Mouse (Mus musculus) limb, embryonic 12.5 days (tissue): ENCODE results near the gene Kat2a. TPM values are rescaled to one million over a fixed set of nuclear protein-coding genes. Genes with fewer than 3 reads are reported as not detected.

ENCODE experiments used
- ATAC-seq: fragments of 200-750 bp; cut with Nextera tagmentation; 2 replicates; pipeline ENCODE4 v1.8.0; 2017; ENCODE audit warnings: low read depth, moderate TSS enrichment; ENCODE audit not compliant: insufficient number of reproducible peaks, insufficient read depth, low FRiP score, low TSS enrichment
- H3K27ac ChIP-seq: fragments of 300-500 bp; sonication (generic); 2 replicates; pipeline ENCODE4 v1.5.1; 2016; ENCODE audit warnings: mild to moderate bottlenecking, moderate library complexity
- H3K27me3 ChIP-seq: fragments of 300-500 bp; sonication (generic); 2 replicates; pipeline ENCODE4 v1.6.1; 2016; ENCODE audit warnings: mild to moderate bottlenecking, moderate library complexity
- H3K36me3 ChIP-seq: fragments of 300-500 bp; sonication (generic); 2 replicates; pipeline ENCODE4 v1.6.1; 2016; ENCODE audit warnings: mild to moderate bottlenecking, moderate library complexity
- H3K4me1 ChIP-seq: fragments of 300-500 bp; sonication (generic); replicated peaks from 2 replicates; pipeline ENCODE4 v1.6.1; 2016
- H3K4me2 ChIP-seq: fragments of 300-500 bp; sonication (generic); 2 replicates; pipeline ENCODE4 v1.6.1; 2016; ENCODE audit warnings: mild to moderate bottlenecking, moderate library complexity
- H3K4me3 ChIP-seq: fragments of 300-500 bp; sonication (generic); replicated peaks from 2 replicates; pipeline ENCODE4 v1.5.1; 2016; ENCODE audit warnings: mild to moderate bottlenecking
- H3K9ac ChIP-seq: fragments of 300-500 bp; sonication (generic); replicated peaks from 2 replicates; pipeline ENCODE4 v1.6.1; 2016; ENCODE audit warnings: mild to moderate bottlenecking, moderate library complexity
- H3K9me3 ChIP-seq: fragments of 300-500 bp; sonication (generic); 2 replicates; pipeline ENCODE4 v1.6.1; 2016; ENCODE audit warnings: mild to moderate bottlenecking, moderate library complexity
- WGBS: fragments of 180-500 bp; shearing (Covaris S2); methylation state at CpG from one replicate; pipeline ENCODE4 v1.1.7; 2016; 5-methylcytosine and 5-hydroxymethylcytosine counted together
- polyA plus RNA-seq: library from polyadenylated mRNA; unstranded; fragments of >200 nt; fragmentation: Nextera tagmentation; extraction: Ambion mirVana; gene quantifications from 2 replicates; pipeline ENCODE4 v1.2.1, GENCODE M21; 2016

Gene Kat2a
- polyA plus RNA-seq, 1 experiment from 2014 or later = 64.0 TPM

GRCm38 (mm10) chr11:100709201-100709810, 3.0 kb downstream of the Kat2a start:
- H3K9ac ChIP-seq = no peak overlapping the region; the same call in 1 of the 2 replicates
- 95% methylated on average over 9 of the region's 9 CpGs for WGBS
- H3K4me2 ChIP-seq = no peak overlapping the region
- H3K9me3 ChIP-seq = no peaks in the 10 kb centered on the region
- ATAC-seq = no peak
- H3K4me1 ChIP-seq = peaks cover 31% of the 10 kb centered on the region
- no peak overlapping the region for H3K4me3 ChIP-seq
- H3K27me3 ChIP-seq = no peaks in the 10 kb centered on the region
- H3K27ac ChIP-seq = no peak overlapping the region
- H3K36me3 ChIP-seq = peaks cover 63% of the 10 kb centered on the region

- WGBS = 90% methylated on average over 23 of the region's 23 CpGs
- no peaks in the 10 kb centered on the region for H3K9me3 ChIP-seq
- H3K27ac ChIP-seq = no peak overlapping the region
- no peak overlapping the region for H3K9ac ChIP-seq
- 0 out of 2 replicates have a peak, but pooled peaks cover 7% of the 10 kb centered on the region for H3K27me3 ChIP-seq
- no peak for ATAC-seq
- no peak overlapping the region for H3K4me3 ChIP-seq
- peaks cover 59% of the 10 kb centered on the region for H3K36me3 ChIP-seq
- no peak overlapping the region for H3K4me2 ChIP-seq
- H3K4me1 ChIP-seq = peaks cover 13% of the 10 kb centered on the region; the same call in 1 of the 2 replicates
Observed at GRCm38 (mm10) chr11:100705095-100705747, 7.0 kb downstream of the Kat2a start.

GRCm38 (mm10) chr11:100703851-100704531, 8.3 kb downstream of the Kat2a start, which contains the start of gene Dhx58:
TSS of gene Dhx58 (minus strand) at chr11:100704271.
- H3K4me1 ChIP-seq = peaks cover 13% of the 10 kb centered on the region; the same call in 1 of the 2 replicates
- no peak within 1 kb of the TSS for H3K4me3 ChIP-seq
- no peaks in the 10 kb centered on the region for H3K9me3 ChIP-seq
- H3K27me3 ChIP-seq = 0 out of 2 replicates have a peak, but pooled peaks cover 7% of the 10 kb centered on the region
- WGBS = 68% methylated on average over 7 of the region's 7 CpGs
- H3K4me2 ChIP-seq = no peak within 1 kb of the TSS
- no peak for ATAC-seq
- H3K27ac ChIP-seq = no peak within 1 kb of the TSS
- no peak within 1 kb of the TSS for H3K9ac ChIP-seq
- H3K36me3 ChIP-seq = peaks cover 48% of the 10 kb centered on the region

DNA sequence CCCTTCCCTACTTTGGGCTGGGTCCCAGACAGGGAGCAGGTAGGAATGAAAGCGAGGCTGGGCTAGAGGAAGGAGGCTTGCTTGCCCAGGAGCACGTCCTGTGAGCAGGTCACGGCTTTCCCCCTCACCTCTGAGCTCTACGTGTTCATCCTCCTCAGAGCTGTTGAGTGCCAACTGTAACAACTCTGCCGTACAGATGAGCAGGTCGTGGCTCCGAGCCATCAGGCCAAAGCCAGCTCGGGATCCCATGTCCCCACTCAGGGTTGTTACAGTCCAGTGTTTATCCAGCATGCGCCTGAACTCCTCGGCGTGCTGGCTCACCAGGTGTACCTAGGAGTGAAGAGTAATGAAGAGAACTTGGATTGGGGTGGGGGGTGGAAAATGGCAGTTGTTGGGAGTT, 8.9 kb downstream of the Kat2a start:
- Histone ChIP-seq H3K27ac (no peak overlapping the region), H3K9me3 (no peaks in the 10 kb centered on the region), H3K36me3 (peaks cover 42% of the 10 kb centered on the region), H3K4me3 (no peak overlapping the region), H3K4me2 (no peak overlapping the region), H3K9ac (no peak overlapping the region), H3K4me1 (peaks cover 13% of the 10 kb centered on the region; the same call in 1 of the 2 replicates), H3K27me3 (0 out of 2 replicates have a peak, but pooled peaks cover 7% of the 10 kb centered on the region)
- no peak for ATAC-seq
- WGBS = 71% methylated on average over 11 of the region's 11 CpGs

- Histone ChIP-seq H3K4me2 (peak overlapping the region; percentile 43), H3K27me3 (0 out of 2 replicates have a peak, but pooled peaks cover 7% of the 10 kb centered on the region), H3K9ac (no peak overlapping the region), H3K9me3 (no peaks in the 10 kb centered on the region), H3K4me3 (0 out of 2 replicates have a peak overlapping the region, but pooled peaks have one; percentile 12), H3K27ac (no peak overlapping the region), H3K4me1 (peaks cover 13% of the 10 kb centered on the region; the same call in 1 of the 2 replicates), H3K36me3 (peaks cover 37% of the 10 kb centered on the region)
- 46% methylated on average over 7 of the region's 7 CpGs for WGBS
- ATAC-seq = no peak
Observed at GRCm38 (mm10) chr11:100702906-100703305, 9.4 kb downstream of the Kat2a start.

DNA sequence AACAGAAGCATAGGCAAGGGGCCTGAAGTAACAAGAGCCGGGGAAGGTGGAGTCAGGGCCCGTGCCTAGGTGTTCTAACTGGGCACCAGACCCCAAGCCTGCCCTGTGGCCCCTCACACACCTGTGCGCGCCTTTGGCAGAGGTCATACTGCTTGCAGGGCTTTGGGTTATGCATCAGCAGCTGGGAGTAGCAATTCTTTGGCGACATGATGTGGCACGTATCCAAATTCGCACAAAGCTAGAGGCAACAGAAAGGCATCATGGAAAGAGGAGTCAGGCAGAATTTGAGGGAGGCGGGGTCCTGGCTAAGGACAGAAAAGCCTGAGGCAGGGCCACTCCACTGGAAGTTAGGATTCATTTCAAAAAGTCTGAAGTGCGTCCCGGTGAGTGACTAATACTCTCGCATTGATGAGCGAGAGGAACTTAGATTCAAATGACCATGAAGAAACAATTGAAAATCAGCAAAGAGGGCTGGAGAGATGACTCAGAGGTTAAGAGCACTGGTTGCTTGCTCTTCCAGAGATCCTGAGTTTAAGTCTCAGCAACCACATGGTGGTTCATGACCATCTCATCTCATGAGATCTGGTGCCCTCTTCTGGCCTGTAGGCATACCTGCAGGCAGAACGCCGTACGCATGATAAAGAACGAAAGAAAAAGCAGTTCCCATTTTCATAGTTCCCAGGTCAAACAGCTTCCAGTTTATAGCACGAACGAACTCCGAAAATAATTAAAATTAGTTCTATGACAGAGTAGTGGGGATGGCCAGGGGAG, 10.0 kb downstream of the Kat2a start:
- 36% methylated on average over 19 of the region's 19 CpGs for WGBS
- no peaks in the 10 kb centered on the region for H3K9me3 ChIP-seq
- no peak for ATAC-seq
- peaks cover 13% of the 10 kb centered on the region; the same call in 1 of the 2 replicates for H3K4me1 ChIP-seq
- H3K27ac ChIP-seq = no peak overlapping the region
- H3K4me3 ChIP-seq = 0 out of 2 replicates have a peak overlapping the region, but pooled peaks have one; percentile 12
- no peak overlapping the region for H3K9ac ChIP-seq
- H3K4me2 ChIP-seq = peak overlapping the region; percentile 43
- 0 out of 2 replicates have a peak, but pooled peaks cover 7% of the 10 kb centered on the region for H3K27me3 ChIP-seq
- peaks cover 31% of the 10 kb centered on the region for H3K36me3 ChIP-seq

DNA sequence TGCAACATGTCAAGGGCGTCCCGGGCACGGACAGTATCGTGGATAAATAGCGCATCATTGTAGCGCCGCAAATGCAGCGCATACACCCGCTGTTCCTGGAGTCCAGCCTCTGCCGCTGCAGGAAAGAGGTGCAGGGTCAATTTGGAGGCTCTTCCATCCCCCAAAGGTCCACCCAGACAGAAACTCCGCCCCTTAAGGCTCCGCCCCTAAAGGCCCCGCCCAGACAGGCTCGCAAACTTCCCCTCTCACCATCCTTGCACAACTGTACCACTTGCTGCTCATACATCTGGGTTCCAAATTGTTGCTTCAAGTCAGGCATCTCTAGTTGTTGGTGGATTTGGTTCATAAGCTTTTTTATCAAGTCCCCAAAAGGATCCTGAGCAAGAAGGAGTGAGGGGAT, 11.0 kb downstream of the Kat2a start:
- Histone ChIP-seq H3K4me1 (peaks cover 13% of the 10 kb centered on the region; the same call in 1 of the 2 replicates), H3K4me2 (peak overlapping the region; percentile 54), H3K9me3 (no peaks in the 10 kb centered on the region), H3K27me3 (0 out of 2 replicates have a peak, but pooled peaks cover 7% of the 10 kb centered on the region), H3K27ac (no peak overlapping the region), H3K36me3 (peaks cover 21% of the 10 kb centered on the region), H3K4me3 (peak overlapping the region; percentile 28), H3K9ac (no peak overlapping the region; the same call in 1 of the 2 replicates)
- ATAC-seq = no peak
- WGBS = 3% methylated on average over 14 of the region's 14 CpGs

DNA sequence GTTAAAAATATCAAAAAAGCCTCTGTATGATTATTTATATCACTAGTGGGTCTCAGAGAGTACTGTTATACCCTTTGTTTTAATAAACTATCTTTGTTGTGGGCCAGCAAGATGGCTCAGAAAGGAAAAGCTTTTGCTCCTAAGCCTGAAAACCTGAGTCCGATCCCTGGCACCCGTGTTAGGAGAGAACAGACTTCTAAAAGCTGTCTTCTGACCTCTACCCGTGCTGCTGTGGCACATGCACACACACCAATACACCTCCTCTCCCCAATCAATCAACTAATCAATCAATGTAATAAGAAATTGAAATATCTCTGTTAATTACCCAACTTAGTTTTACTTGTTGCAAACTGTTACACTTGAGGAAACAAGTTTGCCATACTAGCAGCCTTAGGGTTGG, 11.6 kb downstream of the Kat2a start:
- no peak for ATAC-seq
- WGBS = 73% methylated on average over 3 of the region's 3 CpGs
- no peak overlapping the region for H3K4me3 ChIP-seq
- peaks cover 13% of the 10 kb centered on the region; the same call in 1 of the 2 replicates for H3K4me1 ChIP-seq
- H3K9ac ChIP-seq = no peak overlapping the region
- H3K9me3 ChIP-seq = no peaks in the 10 kb centered on the region
- no peak overlapping the region for H3K27ac ChIP-seq
- 0 out of 2 replicates have a peak, but pooled peaks cover 7% of the 10 kb centered on the region for H3K27me3 ChIP-seq
- H3K4me2 ChIP-seq = peak overlapping the region; percentile 54
- H3K36me3 ChIP-seq = peaks cover 15% of the 10 kb centered on the region

- Histone ChIP-seq H3K4me2 (no peak overlapping the region), H3K36me3 (no peaks in the 10 kb centered on the region), H3K4me3 (no peak overlapping the region), H3K27me3 (peaks cover 11% of the 10 kb centered on the region), H3K4me1 (peaks cover 15% of the 10 kb centered on the region; the same call in 1 of the 2 replicates), H3K9ac (no peak overlapping the region), H3K27ac (no peak overlapping the region), H3K9me3 (no peaks in the 10 kb centered on the region)
- ATAC-seq = no peak
- WGBS = 73% methylated on average over 7 of the region's 7 CpGs
Observed at GRCm38 (mm10) chr11:100697921-100698320, 14.3 kb downstream of the Kat2a start.

GRCm38 (mm10) chr11:100694926-100695325, 17.3 kb downstream of the Kat2a start:
- no peak overlapping the region for H3K9ac ChIP-seq
- H3K36me3 ChIP-seq = no peaks in the 10 kb centered on the region
- WGBS = 42% methylated on average over 5 of the region's 5 CpGs
- peaks cover 14% of the 10 kb centered on the region for H3K4me1 ChIP-seq
- no peak overlapping the region for H3K4me2 ChIP-seq
- H3K27me3 ChIP-seq = peaks cover 34% of the 10 kb centered on the region
- H3K9me3 ChIP-seq = no peaks in the 10 kb centered on the region
- H3K4me3 ChIP-seq = no peak overlapping the region
- no peak for ATAC-seq
- H3K27ac ChIP-seq = no peak overlapping the region
